Mouse (Mus musculus): ENCODE measurements around the gene Ms4a14.
"Not testable (repeated sequence)": the region's sequence is repeated elsewhere in the genome, so short reads cannot be mapped to it uniquely, and the experiment has no call there.

The Ms4a14 gene

GRCm38 (mm10) chr19:11262932-11263331, 51.3 kb downstream of the Ms4a14 start:
- DNase-seq (ENCODE audit: low read depth): not testable (repeated sequence)

GRCm38 (mm10) chr19:11261522-11261921, 52.7 kb downstream of the Ms4a14 start:
- DNase-seq (ENCODE audit: low read depth): no peak

All from c-Kit-positive CD71-negative TER-119-negative erythroid progenitor cells, embryonic 14.5 days (primary cell).